Mouse (Mus musculus): ENCODE measurements at regions not wholly inside any gene's neighbourhood (a gene's known extent, or its start where the extent isn't known, plus 50 kb on each side); places are given as distances from the start of the nearest gene placed in this dataset.

GRCm38 (mm10) chr13:111977769-111978674 is 169.2 kb upstream of the Map3k1 start:
- Histone ChIP-seq H3K36me3 (ENCODE audit: control insufficient read depth, insufficient read depth) (no peaks in the 10 kb centered on the region), H3ac (ENCODE audit: control insufficient read depth, insufficient read length, low read depth) (no peak overlapping the region), H3K79me2 (ENCODE audit: control insufficient read depth, insufficient read depth) (no peaks in the 10 kb centered on the region), H3K79me3 (ENCODE audit: low read depth) (no peaks in the 10 kb centered on the region), H3K27me3 (ENCODE audit: control insufficient read depth, insufficient read depth, insufficient read length) (no peaks in the 10 kb centered on the region), H3K4me3 (ENCODE audit: insufficient read depth, poor library complexity, severe bottlenecking) (no peak overlapping the region)
- TF ChIP-seq MYOD1 (IDR thresholded peaks at IDR 0.05; ENCODE audit: control insufficient read depth, insufficient read length, low read depth) (no peak), MAX (IDR thresholded peaks at IDR 0.05) (no peak)

GRCm38 (mm10) chr13:111978675-111979020 is 169.9 kb upstream of the Map3k1 start:
- H3K79me3 ChIP-seq (ENCODE audit: low read depth), result no peaks in the 10 kb centered on the region
- H3K4me3 ChIP-seq (ENCODE audit: insufficient read depth, poor library complexity, severe bottlenecking), result no peak overlapping the region
- H3K27me3 ChIP-seq (ENCODE audit: control insufficient read depth, insufficient read depth, insufficient read length), result no peaks in the 10 kb centered on the region
- TF ChIP-seq CTCF (IDR thresholded peaks at IDR 0.05; ENCODE audit: control insufficient read depth, insufficient read depth, insufficient read length), result no peak
- no peak for TF ChIP-seq MAX (IDR thresholded peaks at IDR 0.05)
- no peak for TF ChIP-seq FOSL1 (IDR thresholded peaks at IDR 0.05; ENCODE audit: insufficient read depth, low read length, poor library complexity, severe bottlenecking)
- TF ChIP-seq CEBPB (IDR thresholded peaks at IDR 0.05; ENCODE audit: low read depth), result no peak
- no peak for TF ChIP-seq USF1 (IDR thresholded peaks at IDR 0.05; ENCODE audit: low read depth)
- TF ChIP-seq MYOD1 (IDR thresholded peaks at IDR 0.05; ENCODE audit: control insufficient read depth, insufficient read length, low read depth), result no peak
- TF ChIP-seq MYOG (IDR thresholded peaks at IDR 0.05; ENCODE audit: control insufficient read depth, extremely low read depth, insufficient read length), result no peak
- H3ac ChIP-seq (ENCODE audit: control insufficient read depth, insufficient read length, low read depth), result no peak overlapping the region
- H3K36me3 ChIP-seq (ENCODE audit: control insufficient read depth, insufficient read depth), result no peaks in the 10 kb centered on the region
- no peaks in the 10 kb centered on the region for H3K79me2 ChIP-seq (ENCODE audit: control insufficient read depth, insufficient read depth)

GRCm38 (mm10) chr13:111979428-111980204 is 170.8 kb upstream of the Map3k1 start:
- no peaks in the 10 kb centered on the region for H3K79me2 ChIP-seq (ENCODE audit: control insufficient read depth, insufficient read depth)
- H3K4me3 ChIP-seq (ENCODE audit: insufficient read depth, poor library complexity, severe bottlenecking), result no peak overlapping the region
- no peaks in the 10 kb centered on the region for H3K79me3 ChIP-seq (ENCODE audit: low read depth)
- H3K36me3 ChIP-seq (ENCODE audit: control insufficient read depth, insufficient read depth), result no peaks in the 10 kb centered on the region
- TF ChIP-seq MYOG (IDR thresholded peaks at IDR 0.05; ENCODE audit: control insufficient read depth, extremely low read depth, insufficient read length), result no peak
- TF ChIP-seq CTCF (IDR thresholded peaks at IDR 0.05; ENCODE audit: control insufficient read depth, insufficient read depth, insufficient read length), result no peak
- TF ChIP-seq CEBPB (IDR thresholded peaks at IDR 0.05; ENCODE audit: low read depth), result no peak
- no peak for TF ChIP-seq MAX (IDR thresholded peaks at IDR 0.05)
- TF ChIP-seq USF1 (IDR thresholded peaks at IDR 0.05; ENCODE audit: low read depth), result no peak
- TF ChIP-seq FOSL1 (IDR thresholded peaks at IDR 0.05; ENCODE audit: insufficient read depth, low read length, poor library complexity, severe bottlenecking), result no peak
- no peak for TF ChIP-seq MYOD1 (IDR thresholded peaks at IDR 0.05; ENCODE audit: control insufficient read depth, insufficient read length, low read depth)
- no peak overlapping the region for H3ac ChIP-seq (ENCODE audit: control insufficient read depth, insufficient read length, low read depth)
- H3K27me3 ChIP-seq (ENCODE audit: control insufficient read depth, insufficient read depth, insufficient read length), result no peaks in the 10 kb centered on the region

- Histone ChIP-seq H3K27me3 (ENCODE audit: control insufficient read depth, insufficient read depth, insufficient read length) (no peaks in the 10 kb centered on the region), H3ac (ENCODE audit: control insufficient read depth, insufficient read length, low read depth) (no peak overlapping the region)
- TF ChIP-seq USF1 (IDR thresholded peaks at IDR 0.05; ENCODE audit: low read depth) (no peak), MYOG (IDR thresholded peaks at IDR 0.05; ENCODE audit: control insufficient read depth, extremely low read depth, insufficient read length) (no peak), MAX (IDR thresholded peaks at IDR 0.05) (no peak), CTCF (IDR thresholded peaks at IDR 0.05; ENCODE audit: control insufficient read depth, insufficient read depth, insufficient read length) (no peak), CEBPB (IDR thresholded peaks at IDR 0.05; ENCODE audit: low read depth) (no peak), FOSL1 (IDR thresholded peaks at IDR 0.05; ENCODE audit: insufficient read depth, low read length, poor library complexity, severe bottlenecking) (no peak), MYOD1 (IDR thresholded peaks at IDR 0.05; ENCODE audit: control insufficient read depth, insufficient read length, low read depth) (no peak)
Observed at GRCm38 (mm10) chr13:111980205-111980595, 171.4 kb upstream of the Map3k1 start.

GRCm38 (mm10) chr13:111981103-111981502 is 172.3 kb upstream of the Map3k1 start:
- no peak for TF ChIP-seq CTCF (IDR thresholded peaks at IDR 0.05; ENCODE audit: control insufficient read depth, insufficient read depth, insufficient read length)
- TF ChIP-seq USF1 (IDR thresholded peaks at IDR 0.05; ENCODE audit: low read depth), result no peak
- TF ChIP-seq CEBPB (IDR thresholded peaks at IDR 0.05; ENCODE audit: low read depth), result no peak
- TF ChIP-seq FOSL1 (IDR thresholded peaks at IDR 0.05; ENCODE audit: insufficient read depth, low read length, poor library complexity, severe bottlenecking), result no peak
- TF ChIP-seq MYOG (IDR thresholded peaks at IDR 0.05; ENCODE audit: control insufficient read depth, extremely low read depth, insufficient read length), result no peak
- no peak for TF ChIP-seq MYOD1 (IDR thresholded peaks at IDR 0.05; ENCODE audit: control insufficient read depth, insufficient read length, low read depth)
- no peak for TF ChIP-seq MAX (IDR thresholded peaks at IDR 0.05)

More at GRCm38 (mm10) chr13:111980205-111980595, 171.4 kb upstream of the Map3k1 start:
- Histone ChIP-seq H3K36me3 (ENCODE audit: control insufficient read depth, insufficient read depth) (no peaks in the 10 kb centered on the region), H3K79me3 (ENCODE audit: low read depth) (no peaks in the 10 kb centered on the region), H3K79me2 (ENCODE audit: control insufficient read depth, insufficient read depth) (no peaks in the 10 kb centered on the region), H3K4me3 (ENCODE audit: insufficient read depth, poor library complexity, severe bottlenecking) (no peak overlapping the region)

More at GRCm38 (mm10) chr13:111981103-111981502, 172.3 kb upstream of the Map3k1 start:
- H3K36me3 ChIP-seq (ENCODE audit: control insufficient read depth, insufficient read depth), result no peaks in the 10 kb centered on the region
- H3K79me3 ChIP-seq (ENCODE audit: low read depth), result no peaks in the 10 kb centered on the region
- H3K27me3 ChIP-seq (ENCODE audit: control insufficient read depth, insufficient read depth, insufficient read length), result no peaks in the 10 kb centered on the region
- no peak overlapping the region for H3K4me3 ChIP-seq (ENCODE audit: insufficient read depth, poor library complexity, severe bottlenecking)
- no peaks in the 10 kb centered on the region for H3K79me2 ChIP-seq (ENCODE audit: control insufficient read depth, insufficient read depth)
- no peak overlapping the region for H3ac ChIP-seq (ENCODE audit: control insufficient read depth, insufficient read length, low read depth)
